Mouse (Mus musculus) cerebellum, adult 11 months (tissue): ENCODE results near the gene Slc35b2.
A peak's percentile ranks its signal among the peaks of the same experiment; 100 is the strongest.

ENCODE experiments used
- DNase-seq: peaks from one replicate; pipeline ENCODE4 v3.0.0; 2022

The Slc35b2 gene

GRCm38 (mm10) chr17:45546941-45547340 lies 16.7 kb upstream of the Slc35b2 start:
- DNase-seq = peak; percentile 65

DNA sequence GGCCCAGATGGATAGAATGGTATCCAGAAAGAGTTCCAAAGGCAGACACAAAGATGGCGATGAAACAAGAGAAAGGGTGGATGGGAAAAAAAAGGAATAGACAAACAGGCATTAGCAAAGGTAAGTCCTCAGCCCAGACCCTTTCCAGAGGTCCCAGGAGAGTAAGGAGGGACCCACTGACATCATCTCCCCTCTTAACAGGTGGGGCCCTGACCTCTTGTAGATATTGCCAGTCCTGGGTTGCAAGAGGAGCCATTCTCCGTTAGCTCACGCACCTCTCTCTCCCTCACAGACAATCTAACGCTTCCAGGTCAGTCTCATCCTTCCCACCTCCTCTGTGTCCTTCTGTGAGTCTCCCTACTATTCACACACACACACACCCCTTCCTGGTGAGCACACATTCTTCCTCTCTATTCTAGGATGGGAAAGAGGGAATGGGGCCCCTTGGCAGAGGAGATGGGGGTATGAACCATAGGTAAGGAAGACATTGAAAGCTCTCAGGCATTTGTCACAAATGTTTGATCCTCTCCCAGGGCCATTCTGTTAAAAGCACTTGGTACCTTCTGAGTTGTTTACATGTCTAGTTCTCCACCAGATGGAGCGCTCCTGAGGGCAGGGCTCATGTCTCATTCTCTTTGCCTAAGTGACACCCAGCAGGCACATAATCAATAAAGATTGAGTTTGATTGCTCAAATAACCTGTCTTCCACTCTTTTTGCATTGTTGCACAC lies 16.0 kb upstream of the Slc35b2 start:
- peak; percentile 52 for DNase-seq

DNA sequence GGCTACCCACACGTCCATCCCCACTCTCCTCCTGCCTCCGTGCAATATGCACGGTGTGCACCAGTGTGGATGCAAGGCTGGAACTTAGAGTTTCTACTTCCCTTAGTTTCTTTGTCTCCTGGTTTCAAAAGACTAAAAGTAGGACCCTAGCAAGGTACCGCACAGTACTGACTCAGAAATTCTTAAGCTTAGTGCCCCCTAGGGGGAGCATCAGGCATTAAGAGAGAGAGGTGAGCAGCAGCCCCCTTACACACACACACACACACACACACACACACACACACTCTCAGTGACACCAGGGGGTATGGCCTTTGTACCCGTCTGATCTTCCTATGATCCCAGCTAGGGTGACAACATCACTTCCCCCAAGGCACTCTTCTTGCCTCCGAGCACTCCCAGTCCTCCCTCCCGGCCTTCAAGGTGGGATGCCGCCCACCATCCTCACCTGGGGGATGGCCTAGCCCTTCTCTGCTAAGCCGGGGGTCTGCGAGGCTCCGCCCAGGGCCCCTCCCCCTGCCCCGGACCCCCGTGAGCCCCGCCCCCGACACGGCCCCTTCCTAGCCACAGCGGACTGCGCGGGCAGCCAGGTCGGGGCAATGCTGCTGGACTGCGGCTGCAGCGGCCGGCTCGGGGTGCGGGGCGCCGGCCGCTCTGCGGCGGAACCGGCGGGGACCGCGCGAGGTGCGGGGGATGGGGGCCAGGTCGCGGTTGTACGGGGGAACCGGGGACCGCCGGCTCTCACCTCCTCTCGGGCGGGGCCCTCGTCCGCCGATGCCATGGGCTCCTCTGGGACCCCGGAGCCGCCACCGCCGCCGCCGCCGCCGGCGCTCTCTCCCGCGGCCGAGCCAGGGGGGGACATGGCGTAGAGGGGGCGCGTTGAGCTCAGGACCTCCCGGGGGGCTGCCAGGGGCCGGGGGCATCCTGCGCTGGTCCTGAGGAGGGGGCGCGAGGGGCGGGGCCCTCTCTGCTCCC lies 14.8 kb upstream of the Slc35b2 start:
- DNase-seq = peak; percentile 73

DNA sequence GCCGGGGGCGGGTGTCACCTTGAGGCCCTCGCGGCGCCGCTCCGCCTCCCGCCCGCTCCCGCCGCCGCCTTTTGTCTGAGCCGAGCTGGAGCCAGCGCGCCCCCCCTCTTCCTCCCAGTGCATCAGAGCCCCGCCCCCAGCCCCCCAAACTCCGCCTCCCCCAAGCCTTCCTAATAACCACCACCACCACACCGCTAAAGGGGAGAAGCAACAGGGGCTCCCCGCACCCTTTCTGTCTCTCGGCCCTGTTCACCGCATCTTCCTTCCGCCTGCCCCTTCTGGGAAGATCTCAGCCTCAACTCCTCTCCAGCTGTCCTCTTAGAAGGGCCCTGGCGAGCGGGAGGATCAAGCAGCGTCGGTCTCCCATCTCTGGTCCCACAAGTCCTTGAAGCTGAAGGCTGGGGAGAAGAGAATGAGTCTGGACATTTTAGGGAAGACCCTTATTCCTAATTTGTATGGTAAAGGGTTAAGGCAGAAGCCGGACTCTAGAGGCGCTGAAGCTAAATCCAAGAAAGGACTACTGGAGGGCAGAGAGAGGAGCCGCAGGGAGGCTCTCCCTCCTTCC lies 14.0 kb upstream of the Slc35b2 start, which contains the start of gene Tmem151b:
TSS of gene Tmem151b (minus strand) at position 61 of the 565 bp plus-strand sequence.
- peak; percentile 78 for DNase-seq

- DNase-seq = peak; percentile 47
Observed at GRCm38 (mm10) chr17:45550253-45550652, 13.4 kb upstream of the Slc35b2 start.

DNA sequence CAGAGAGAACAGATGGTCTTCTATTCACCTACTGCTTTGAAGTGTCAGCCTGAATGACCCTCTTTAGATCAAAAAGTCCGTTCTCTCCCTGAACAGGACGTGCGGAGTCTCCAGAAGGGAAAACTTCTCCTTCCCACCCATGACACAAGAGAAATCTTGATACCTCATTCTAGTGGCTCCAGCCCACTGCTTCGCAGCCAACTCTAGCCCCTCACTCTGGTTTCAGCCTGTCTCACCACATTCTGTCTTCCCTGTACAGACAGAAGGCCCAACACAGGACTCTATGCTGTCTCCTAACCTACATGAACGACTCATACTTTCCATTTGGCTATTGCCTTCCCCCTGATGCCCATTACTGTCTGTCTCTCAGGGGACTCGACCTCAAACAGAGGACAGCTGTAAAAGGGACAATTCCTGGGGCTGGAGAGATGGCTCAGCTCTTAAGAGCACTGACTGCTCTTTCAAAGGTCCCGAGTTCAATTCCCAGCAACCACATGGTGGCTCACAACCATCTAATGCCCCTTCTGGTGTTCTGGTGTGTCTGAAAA lies 12.4 kb upstream of the Slc35b2 start:
- no peak for DNase-seq

DNA sequence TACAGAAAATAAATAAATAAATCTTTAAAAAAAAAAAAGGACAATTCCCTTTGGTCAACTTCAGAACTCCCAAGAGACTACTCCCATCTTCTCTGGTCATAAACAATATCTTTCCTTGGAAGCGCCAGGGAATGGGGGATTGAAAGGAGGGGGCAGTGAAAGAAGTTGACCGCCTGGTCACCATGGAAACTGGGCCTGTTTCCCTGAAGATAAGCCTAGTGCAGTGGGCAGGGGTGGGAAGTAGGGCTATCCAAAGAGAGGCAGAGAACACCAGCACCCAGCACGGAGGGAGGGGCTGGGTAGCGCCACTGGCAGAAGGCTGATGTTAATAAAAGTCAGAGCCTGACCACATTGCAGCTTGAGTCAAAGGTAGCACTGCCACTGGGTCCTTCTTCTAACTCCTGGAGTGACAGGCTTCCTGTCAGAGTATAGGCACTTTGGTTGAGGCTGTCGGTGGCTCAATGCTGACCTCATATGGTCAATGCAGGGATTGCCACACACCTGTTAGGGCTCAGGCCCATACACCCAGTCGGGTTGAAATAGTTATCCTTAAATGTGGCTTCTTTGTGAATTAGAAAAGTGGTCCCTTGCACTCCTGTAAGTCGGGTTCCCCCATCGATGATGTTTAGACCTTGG lies 11.7 kb upstream of the Slc35b2 start:
- peak; percentile 84 for DNase-seq

GRCm38 (mm10) chr17:45553065-45553464 lies 10.6 kb upstream of the Slc35b2 start:
- no peak for DNase-seq

DNA sequence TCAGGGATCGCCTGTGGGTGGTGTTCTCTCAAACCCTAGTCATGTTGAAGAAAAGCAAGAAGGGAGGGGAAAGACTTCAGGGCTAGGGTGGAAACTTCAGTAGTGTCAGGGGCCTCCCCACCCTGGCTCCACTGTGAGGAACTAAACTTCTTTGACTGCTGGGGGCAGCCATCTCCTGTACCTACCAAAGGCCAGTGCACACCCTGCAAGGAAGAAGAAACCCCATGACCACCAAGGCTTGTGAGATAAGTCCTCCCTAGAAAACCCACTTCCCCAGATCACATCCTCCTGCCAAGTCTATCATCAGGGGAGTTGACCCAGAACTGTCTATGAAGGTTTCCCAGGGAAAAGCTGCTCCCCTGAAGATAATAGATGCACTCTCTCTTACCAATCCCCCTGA lies 9.3 kb upstream of the Slc35b2 start:
- DNase-seq = peak; percentile 19

- peak; percentile 93 for DNase-seq
Observed at GRCm38 (mm10) chr17:45555452-45556106, 8.1 kb upstream of the Slc35b2 start, which contains the start of gene Nfkbie. Gene Nfkbie, plus strand, starts transcription at chr17:45555703.

GRCm38 (mm10) chr17:45556107-45556489 lies 7.6 kb upstream of the Slc35b2 start:
- peak; percentile 32 for DNase-seq

- DNase-seq = no peak
Observed at GRCm38 (mm10) chr17:45556514-45557245, 7.0 kb upstream of the Slc35b2 start.

GRCm38 (mm10) chr17:45557246-45557824 lies 6.3 kb upstream of the Slc35b2 start:
- DNase-seq = no peak

GRCm38 (mm10) chr17:45557998-45558862 lies 5.4 kb upstream of the Slc35b2 start:
- no peak for DNase-seq

- peak; percentile 70 for DNase-seq
Observed at GRCm38 (mm10) chr17:45559732-45560525, 3.7 kb upstream of the Slc35b2 start.

- DNase-seq = no peak
Observed at GRCm38 (mm10) chr17:45563216-45563615, 458 bp upstream of the Slc35b2 start.

DNA sequence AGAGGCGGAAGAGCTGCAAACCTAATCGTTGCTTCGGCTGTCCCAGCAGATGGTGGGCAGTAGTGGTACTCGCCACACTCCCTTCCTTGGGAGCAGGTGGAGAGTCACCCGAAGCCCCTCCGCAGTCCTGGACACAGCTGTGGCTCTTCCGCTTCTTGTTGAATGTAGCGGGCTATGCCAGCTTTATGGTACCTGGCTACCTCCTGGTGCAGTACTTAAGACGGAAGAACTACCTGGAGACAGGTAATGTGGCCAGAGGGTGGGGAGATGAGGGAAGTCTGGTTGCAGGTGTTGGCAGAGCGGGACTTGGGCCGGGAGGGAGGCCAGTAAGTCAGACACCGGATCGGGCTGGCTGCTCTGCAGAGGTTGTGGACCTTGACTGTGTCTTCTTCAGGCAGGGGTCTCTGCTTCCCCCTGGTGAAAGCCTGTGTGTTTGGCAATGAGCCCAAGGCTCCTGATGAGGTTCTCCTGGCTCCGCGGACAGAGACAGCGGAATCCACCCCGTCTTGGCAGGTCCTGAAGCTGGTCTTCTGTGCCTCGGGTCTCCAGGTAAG lies 934 bp downstream of the Slc35b2 start:
- DNase-seq = no peak

DNA sequence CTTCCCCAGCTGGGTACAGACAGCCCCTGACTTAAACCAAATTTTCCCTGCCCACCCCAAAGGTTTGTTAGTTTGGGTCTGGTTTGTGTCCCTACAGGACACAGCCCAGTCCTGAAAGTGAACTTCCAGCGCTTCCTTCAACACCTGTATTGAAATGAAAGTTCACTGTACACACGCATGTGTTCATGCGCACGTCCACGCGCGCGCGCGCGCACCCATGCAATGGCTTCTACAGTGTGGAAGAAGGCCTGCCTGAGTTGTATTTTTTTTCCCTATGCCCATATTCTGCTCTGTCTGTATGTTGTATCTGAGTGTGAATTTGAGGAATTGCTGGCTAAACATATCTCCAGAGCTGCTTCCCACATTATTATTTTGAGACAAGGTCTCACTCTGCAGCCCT lies 1.4 kb downstream of the Slc35b2 start:
- DNase-seq = no peak

- no peak for DNase-seq
Observed at GRCm38 (mm10) chr17:45566031-45566359, 2.3 kb downstream of the Slc35b2 start.
